ENCODE assay signal across 22 mouse cellular contexts in the genomic region with DNA sequence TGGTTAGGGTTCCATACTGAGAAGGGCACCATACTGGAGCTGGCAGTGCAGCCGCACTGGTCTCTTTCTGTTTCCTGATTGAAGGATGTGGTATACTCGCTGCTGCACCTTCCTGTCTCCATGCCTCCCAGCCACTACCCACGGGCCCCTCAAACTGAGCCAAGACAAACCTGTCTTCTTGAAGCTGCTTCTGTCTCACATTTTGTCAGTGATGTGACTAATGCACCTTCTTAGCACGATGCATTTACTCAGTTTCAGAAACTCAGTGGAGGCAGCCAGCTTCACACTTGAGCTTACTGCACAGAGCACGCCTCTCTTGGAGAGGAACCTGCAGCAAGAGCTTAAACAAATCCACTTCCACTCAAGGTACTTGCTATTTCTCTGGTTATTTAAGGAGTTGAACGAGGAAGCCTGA.
DNase-seq lines count a peak whose midpoint lies in the region; ATAC-seq and TF ChIP-seq lines count a peak whose summit lies in the region.
"Had no signal": no experiment of that assay in that cellular context is flagged by ENCODE, and none has a peak within 500 bp of the region (broad histone marks: within the 10 kb centered on the region; RNA-seq: fewer than 3 reads in every experiment).

No protein-coding gene starts in this region.

- no peak for TF ChIP-seq CTCF in thymus, adult 2 months (IDR thresholded peaks at IDR 0.05; ENCODE audit: borderline replicate concordance, control insufficient read depth, extremely low read depth, insufficient read depth, low read length, poor library complexity)

- H3K4me3 ChIP-seq in thymus, adult 2 months (ENCODE audit: control insufficient read depth, insufficient read depth, low read length), result no peak overlapping the region
- H3K4me3 ChIP-seq: embryonic facial prominence, embryonic 12.5 days; forebrain, embryonic 15.5 days; hindbrain, embryonic 12.5 days; kidney, embryonic 15.5 days; limb, embryonic 13.5 days; neural tube, embryonic 12.5 days had no signal

- no peaks in the 10 kb centered on the region for H3K27me3 ChIP-seq in thymus, adult 2 months (ENCODE audit: control insufficient read depth, insufficient read depth, low read length)
- H3K27me3 ChIP-seq: CH12.LX; forebrain, embryonic 15.5 days; hindbrain, embryonic 12.5 days; kidney, embryonic 15.5 days; limb, embryonic 13.5 days; neural tube, embryonic 12.5 days had no signal

- H3K27ac ChIP-seq in thymus, adult 2 months (ENCODE audit: control insufficient read depth, insufficient read depth, low read length), result no peak overlapping the region
- H3K27ac ChIP-seq: embryonic facial prominence, embryonic 12.5 days; forebrain, embryonic 15.5 days; hindbrain, embryonic 12.5 days; kidney, embryonic 15.5 days; limb, embryonic 13.5 days; liver, embryonic 14.5 days; neural tube, embryonic 12.5 days had no signal

- intact Hi-C loops in left cerebral cortex, postnatal 14 days (cut with DNase I), result no loop called here

- no peak for TF ChIP-seq POLR2A in thymus, adult 2 months (IDR thresholded peaks at IDR 0.05; ENCODE audit: control insufficient read depth, extremely low read depth, insufficient read depth, low read length, poor library complexity)

- H3K4me1 ChIP-seq in thymus, adult 2 months (replicated peaks; ENCODE audit: control insufficient read depth, insufficient read depth, low read length), result peaks cover 7% of the 10 kb centered on the region
- H3K4me1 ChIP-seq: embryonic facial prominence, embryonic 12.5 days; hindbrain, embryonic 12.5 days; neural tube, embryonic 12.5 days had no signal

- no peaks in the 10 kb centered on the region for H3K36me3 ChIP-seq in thymus, adult 2 months (ENCODE audit: control insufficient read depth, insufficient read depth, low read length)
- H3K36me3 ChIP-seq: embryonic facial prominence, embryonic 12.5 days; forebrain, embryonic 15.5 days; hindbrain, embryonic 12.5 days; kidney, embryonic 15.5 days; limb, embryonic 13.5 days; neural tube, embryonic 12.5 days had no signal

- ATAC-seq in hematopoietic stem cell, adult 5-6 weeks (replicated peaks in 1 of 2; ENCODE audit: insufficient read depth in 1 of 2, low FRiP score in 2 of 2, low TSS enrichment in 1 of 2, low read depth in 1 of 2, poor library complexity in 2 of 2, severe bottlenecking in 2 of 2), result peak; percentile 98 to 99
- ATAC-seq: forebrain, embryonic 15.5 days; inflammation-experienced regulatory T-cells, adult 6 months had no signal

- 11% methylated on average over 6 of the region's 6 CpGs for WGBS in thymus, adult 2 months

- DNase-seq in left cerebral cortex, postnatal 14 days (ENCODE audit: low spot score in 2 of 2), result peak; percentile 20 to 56
- DNase-seq in left cerebral cortex, adult 11 months (ENCODE audit: low spot score), result no peak
- DNase-seq in CD4-positive helper T cell, adult 2 months (ENCODE audit: low read depth, low spot score), result peak; percentile 1
- DNase-seq in thymus, adult 2 months, result peak; percentile 33
- DNase-seq in testis, postnatal 14 days (ENCODE audit: low spot score), result no peak
- DNase-seq in ovary, postnatal 10 days (ENCODE audit: low spot score), result no peak
- no peak for DNase-seq in embryo, embryonic 10.5 days (ENCODE audit: low spot score)
- DNase-seq: adrenal gland, adult 2 months; cerebellum, adult 11-12 months; gastrocnemius, postnatal 14 days; layer of hippocampus, postnatal 36 days; right cerebral cortex, postnatal 4 days had no signal

Comparison
In these comparisons a context has a peak if more than half of its experiments do, and no peak if none do; other contexts are left out.
1. DNase-seq: peak in left cerebral cortex, postnatal 14 days (2 of 2), CD4-positive helper T cell, adult 2 months (single experiment) and thymus, adult 2 months (single experiment); none in left cerebral cortex, adult 11 months (single experiment), testis, postnatal 14 days (single experiment), ovary, postnatal 10 days (single experiment) and embryo, embryonic 10.5 days (single experiment).